Mouse (Mus musculus) MEL (cell line): ENCODE results near the gene Gm17374. TPM values are rescaled to one million over a fixed set of nuclear protein-coding genes. Genes with fewer than 3 reads are reported as not detected.
"Not testable (repeated sequence)": the region's sequence is repeated elsewhere in the genome, so short reads cannot be mapped to it uniquely, and the experiment has no call there.

ENCODE experiments used
- DNase-seq: peaks from one replicate; pipeline ENCODE4 v3.0.0; 2011; ENCODE audit warnings: low read depth, low spot score
- H3K27ac ChIP-seq: 2 replicates; pipeline ENCODE4 v1.5.1; 2012; ENCODE audit warnings: low read depth, mild to moderate bottlenecking, control low read depth, low read length, moderate library complexity; ENCODE audit not compliant: control insufficient read depth
- H3K27me3 ChIP-seq, 2 experiments: fragments of 150-350 bp in 1 of 2; sonication (generic) in 1 of 2; 2 replicates each; pipeline ENCODE4 v1.6.1; 2012; ENCODE audit warnings: low read length in 2 of 2, mild to moderate bottlenecking in 2 of 2, improper control_type of control experiment in 1 of 2, moderate library complexity in 1 of 2; ENCODE audit not compliant: insufficient read depth in 2 of 2, control insufficient read depth in 1 of 2
- H3K36me3 ChIP-seq, 2 experiments: 2 replicates each; pipeline ENCODE4 v1.6.1; 2012 to 2014; ENCODE audit warnings: low read length in 2 of 2, improper control_type of control experiment in 1 of 2, inconsistent platforms in 1 of 2, mild to moderate bottlenecking in 1 of 2; ENCODE audit not compliant: insufficient read depth in 2 of 2, control insufficient read depth in 1 of 2
- H3K4me1 ChIP-seq, 2 experiments: fragments of 150-350 bp in 1 of 2; sonication (generic) in 1 of 2; 2 replicates each; pipeline ENCODE4 v1.6.1; 2012; ENCODE audit warnings: low read length in 2 of 2, improper control_type of control experiment in 1 of 2, mild to moderate bottlenecking in 1 of 2; ENCODE audit not compliant: insufficient read depth in 2 of 2, control insufficient read depth in 1 of 2
- H3K4me3 ChIP-seq, 2 experiments: fragments of 150-350 bp in 1 of 2; sonication (generic) in 1 of 2; 2 replicates each; pipeline ENCODE4 v1.5.1; 2012; ENCODE audit warnings: low read depth in 2 of 2, low read length in 2 of 2, mild to moderate bottlenecking in 2 of 2, moderate library complexity in 2 of 2, control low read depth in 1 of 2, improper control_type of control experiment in 1 of 2; ENCODE audit not compliant: control insufficient read depth in 1 of 2, insufficient read depth in 1 of 2
- H3K79me2 ChIP-seq: 2 replicates; pipeline ENCODE4 v1.6.1; 2012; ENCODE audit warnings: mild to moderate bottlenecking, low read length, moderate library complexity; ENCODE audit not compliant: control insufficient read depth, poor library complexity, insufficient read depth
- H3K9ac ChIP-seq: 2 replicates; pipeline ENCODE4 v1.6.1; 2012; ENCODE audit warnings: low read depth, mild to moderate bottlenecking, control low read depth, low read length, moderate library complexity; ENCODE audit not compliant: control insufficient read depth, poor library complexity, severe bottlenecking
- H3K9me3 ChIP-seq: fragments of 150-350 bp; sonication (generic); replicated peaks from 2 replicates; pipeline ENCODE4 v1.6.1; 2012; ENCODE audit warnings: mild to moderate bottlenecking, low read length, improper control_type of control experiment, moderate library complexity; ENCODE audit not compliant: insufficient read depth
- CHD2 ChIP-seq: IDR thresholded peaks from 2 replicates; pipeline ENCODE4 v1.6.1; 2011; ENCODE audit warnings: low read length, improper control_type of control experiment
- CTCF ChIP-seq, 3 experiments: IDR thresholded peaks in 2 of 3; conservative IDR thresholded peaks in 1 of 3; 2 replicates each; pipeline ENCODE4 v1.5.1; 2011 to 2012; ENCODE audit warnings: low read length in 3 of 3, low read depth in 2 of 3, mild to moderate bottlenecking in 2 of 3, improper control_type of control experiment in 1 of 3, inconsistent platforms in 1 of 3, mixed read lengths in 1 of 3, moderate library complexity in 1 of 3; ENCODE audit not compliant: control insufficient read depth in 1 of 3, insufficient read depth in 1 of 3, poor library complexity in 1 of 3, severe bottlenecking in 1 of 3
- ELF1 ChIP-seq: IDR thresholded peaks from 2 replicates; pipeline ENCODE4 v1.6.1; 2014; ENCODE audit warnings: low read depth, mild to moderate bottlenecking, inconsistent platforms, low read length, improper control_type of control experiment, moderate library complexity
- EP300 ChIP-seq, 2 experiments: IDR thresholded peaks; 2 replicates each; pipeline ENCODE4 v1.6.1; 2011; ENCODE audit warnings: improper control_type of control experiment in 2 of 2, low read length in 2 of 2, low read depth in 1 of 2, mild to moderate bottlenecking in 1 of 2
- GATA1 ChIP-seq: IDR thresholded peaks from 2 replicates; pipeline ENCODE4 v1.6.1; 2011; ENCODE audit warnings: low read depth, low read length, improper control_type of control experiment
- HCFC1 ChIP-seq: IDR thresholded peaks from 2 replicates; pipeline ENCODE4 v1.6.1; 2012; ENCODE audit warnings: low read depth, mild to moderate bottlenecking, inconsistent platforms, low read length, improper control_type of control experiment, moderate library complexity
- MAFK ChIP-seq: IDR thresholded peaks from 2 replicates; pipeline ENCODE4 v1.6.1; 2011; ENCODE audit warnings: low read depth, mild to moderate bottlenecking, low read length, improper control_type of control experiment, borderline replicate concordance
- MAX ChIP-seq: IDR thresholded peaks from 2 replicates; pipeline ENCODE4 v1.6.1; 2011; ENCODE audit warnings: low read length, improper control_type of control experiment
- MEF2A ChIP-seq: IDR thresholded peaks from 2 replicates; pipeline ENCODE4 v1.6.1; 2014; ENCODE audit warnings: low read depth, mild to moderate bottlenecking, inconsistent platforms, low read length, improper control_type of control experiment; ENCODE audit not compliant: poor library complexity, insufficient replicate concordance, severe bottlenecking; ENCODE audit errors: extremely low read depth
- MXI1 ChIP-seq: IDR thresholded peaks from 2 replicates; pipeline ENCODE4 v1.6.1; 2011; ENCODE audit warnings: mild to moderate bottlenecking, low read depth, low read length, improper control_type of control experiment
- MYB ChIP-seq: IDR thresholded peaks from 2 replicates; pipeline ENCODE4 v1.6.1; 2011; ENCODE audit warnings: mild to moderate bottlenecking, low read depth, low read length, improper control_type of control experiment
- POLR2AphosphoS2 ChIP-seq: IDR thresholded peaks from 2 replicates; pipeline ENCODE4 v1.6.1; 2011; ENCODE audit warnings: low read length, improper control_type of control experiment
- RAD21 ChIP-seq: IDR thresholded peaks from 2 replicates; pipeline ENCODE4 v1.6.1; 2011; ENCODE audit warnings: mild to moderate bottlenecking, low read depth, low read length, improper control_type of control experiment
- RCOR1 ChIP-seq: IDR thresholded peaks from 2 replicates; pipeline ENCODE4 v1.6.1; 2012; ENCODE audit warnings: low read depth, mild to moderate bottlenecking, inconsistent platforms, low read length, improper control_type of control experiment
- SIN3A ChIP-seq: IDR thresholded peaks from 2 replicates; pipeline ENCODE4 v1.6.1; 2012; ENCODE audit warnings: low read length, improper control_type of control experiment, inconsistent platforms
- TBP ChIP-seq: IDR thresholded peaks from 2 replicates; pipeline ENCODE4 v1.8.0; 2011; ENCODE audit warnings: low read depth, low read length, improper control_type of control experiment
- TCF12 ChIP-seq: IDR thresholded peaks from 2 replicates; pipeline ENCODE4 v1.6.1; 2014; ENCODE audit warnings: low read depth, mild to moderate bottlenecking, inconsistent platforms, low read length, improper control_type of control experiment, moderate library complexity
- USF1 ChIP-seq: IDR thresholded peaks from 2 replicates; pipeline ENCODE4 v1.6.1; 2014; ENCODE audit warnings: low read depth, mild to moderate bottlenecking, inconsistent platforms, low read length, improper control_type of control experiment, moderate library complexity
- ZKSCAN1 ChIP-seq: IDR thresholded peaks from 2 replicates; pipeline ENCODE4 v1.6.1; 2012; ENCODE audit warnings: low read depth, mild to moderate bottlenecking, inconsistent platforms, low read length, improper control_type of control experiment, moderate library complexity
- polyA plus RNA-seq, 2 experiments: library from polyadenylated mRNA; stranded (reverse) in 1 of 2; unstranded in 1 of 2; fragments of >175 nt in 1 of 2; fragments of >200 nt in 1 of 2; gene quantifications; 2 replicates each; pipeline versions ENCODE4 v1.2.1 to v1.2.4; 2012; ENCODE audit warnings: low replicate concordance in 2 of 2, low read depth in 1 of 2; ENCODE audit not compliant: insufficient read length in 2 of 2, insufficient read depth in 1 of 2, missing spikeins in 1 of 2
- total RNA-seq: library from RNA; depleted of rRNA; stranded (reverse); fragments of 300-350 nt; gene quantifications from 2 replicates; pipeline ENCODE4 v1.2.3, GENCODE M21; 2012; rRNA removed

Gm17374 gene
- total RNA-seq = not detected in 2 replicates
- polyA plus RNA-seq = not detected

DNA sequence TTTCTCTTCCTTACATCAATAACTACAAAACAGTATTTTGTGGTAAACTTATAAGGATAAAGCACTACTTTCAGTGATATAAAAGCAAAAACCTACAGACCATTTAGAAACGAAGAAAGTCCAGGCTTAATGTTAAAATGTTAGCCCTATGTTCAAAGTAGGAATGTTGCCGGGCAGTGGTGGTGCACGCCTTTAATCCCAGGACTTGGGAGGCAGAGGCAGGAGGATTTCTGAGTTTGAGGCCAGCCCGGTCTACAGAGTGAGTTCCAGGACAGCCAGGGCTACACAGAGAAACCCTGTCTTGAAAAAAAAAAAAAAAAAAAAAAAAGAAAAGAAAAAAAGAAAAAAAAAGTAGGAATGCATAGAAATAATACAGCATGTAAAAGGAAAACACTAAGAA lies at the start of gene Gm17374:
TSS of gene Gm17374 (plus strand) at position 301 of the 400 bp plus-strand sequence.
- H3K79me2 ChIP-seq, H3K27ac ChIP-seq, H3K9me3 ChIP-seq, DNase-seq, H3K9ac ChIP-seq, H3K27me3 ChIP-seq, H3K4me3 ChIP-seq, H3K4me1 ChIP-seq: not testable (repeated sequence)
- peaks cover 2 to 55% of the 10 kb centered on the region in 2 experiments; a peak in 2 of 4 replicates for H3K36me3 ChIP-seq

- DNase-seq = no peak
- no peak for TF ChIP-seq TBP
- no peak for TF ChIP-seq GATA1
- no peak for TF ChIP-seq MEF2A
- no peak for TF ChIP-seq EP300 (IDR thresholded peaks at IDR 0.05; ENCODE audit: low read depth in 1 of 2, low read length in 2 of 2)
- TF ChIP-seq MYB = no peak
- no peak for TF ChIP-seq MXI1
- TF ChIP-seq CHD2 = no peak
- no peak for TF ChIP-seq ZKSCAN1
- H3K4me3 ChIP-seq = no peak overlapping the region
Measured at GRCm38 (mm10) chr2:140104951-140105350, 46.9 kb upstream of the Gm17374 start.

DNA sequence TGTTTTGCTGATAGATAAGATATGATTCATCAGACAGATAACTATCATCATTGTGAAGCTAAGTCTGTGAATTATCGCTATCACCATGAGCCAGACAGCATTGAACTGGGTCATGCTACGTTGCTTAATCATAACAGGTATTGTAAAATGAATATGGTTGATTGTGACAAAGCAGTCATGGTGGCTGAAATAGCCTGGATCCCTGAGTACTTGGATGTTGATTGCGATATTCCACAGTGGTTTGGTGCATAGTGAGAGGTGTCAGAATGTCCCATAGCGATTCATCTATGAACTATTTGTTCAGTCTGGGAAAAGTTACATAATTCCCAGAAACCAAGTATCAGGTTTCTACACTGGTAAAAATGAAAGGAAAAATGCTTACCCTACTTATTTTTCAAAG lies 44.2 kb upstream of the Gm17374 start:
- no peaks in the 10 kb centered on the region for H3K36me3 ChIP-seq
- TF ChIP-seq ELF1 (no peak), RAD21 (no peak), HCFC1 (no peak), USF1 (no peak), MAX (no peak), EP300 (IDR thresholded peaks at IDR 0.05; ENCODE audit: low read depth in 1 of 2, low read length in 2 of 2) (no peak), CTCF (IDR thresholded peaks at IDR 0.05 in 2 of 3, conservative IDR thresholded peaks at IDR 0.05 in 1 of 3; ENCODE audit: control insufficient read depth in 1 of 3, insufficient read depth in 1 of 3, low read depth in 2 of 3, low read length in 3 of 3, poor library complexity in 1 of 3, severe bottlenecking in 1 of 3) (no peak), TCF12 (no peak), RCOR1 (no peak), MAFK (no peak), POLR2AphosphoS2 (no peak), SIN3A (no peak)
- TF ChIP-seq, all 39 proteins: peak for 0
- no peak overlapping the region for H3K4me3 ChIP-seq
- no peak overlapping the region for H3K27ac ChIP-seq
- no peaks in the 10 kb centered on the region for H3K27me3 ChIP-seq
- no peaks in the 10 kb centered on the region for H3K4me1 ChIP-seq
- DNase-seq = no peak
- H3K9ac ChIP-seq = no peak overlapping the region
- H3K79me2 ChIP-seq = no peaks in the 10 kb centered on the region
- H3K9me3 ChIP-seq = no peaks in the 10 kb centered on the region

More at GRCm38 (mm10) chr2:140104951-140105350, 46.9 kb upstream of the Gm17374 start:
- Histone ChIP-seq H3K4me1 (no peaks in the 10 kb centered on the region), H3K9me3 (no peaks in the 10 kb centered on the region), H3K36me3 (no peaks in the 10 kb centered on the region), H3K9ac (no peak overlapping the region), H3K27ac (no peak overlapping the region), H3K27me3 (no peaks in the 10 kb centered on the region), H3K79me2 (no peaks in the 10 kb centered on the region)
